Mouse (Mus musculus) C2C12 (cell line): Measurements from ENCODE around the gene Gm28308.

Experiments used
- CTCF ChIP-seq: IDR thresholded peaks from one replicate; pipeline ENCODE4 v1.5.1; 2011; ENCODE audit not compliant: control insufficient read depth, insufficient read depth, insufficient read length
- MAX ChIP-seq: IDR thresholded peaks from one replicate; pipeline ENCODE4 v1.6.1; 2011; ENCODE audit warnings: mild to moderate bottlenecking, control low read depth
- MYOG ChIP-seq: IDR thresholded peaks from one replicate; pipeline ENCODE4 v1.6.1; 2011; ENCODE audit not compliant: control insufficient read depth, insufficient read length; ENCODE audit errors: extremely low read depth
- USF1 ChIP-seq: IDR thresholded peaks from one replicate; pipeline ENCODE4 v1.6.1; 2011; ENCODE audit warnings: low read depth, mild to moderate bottlenecking, control low read depth, moderate library complexity

- TF ChIP-seq USF1 (no peak), CTCF (no peak), MYOG (no peak), MAX (no peak)
Measured at GRCm38 (mm10) chr6:52215771-52216535, 2.8 kb upstream of the Gm28308 start.
